ENCODE assay signal across 10 mouse cellular contexts in the genomic region with DNA sequence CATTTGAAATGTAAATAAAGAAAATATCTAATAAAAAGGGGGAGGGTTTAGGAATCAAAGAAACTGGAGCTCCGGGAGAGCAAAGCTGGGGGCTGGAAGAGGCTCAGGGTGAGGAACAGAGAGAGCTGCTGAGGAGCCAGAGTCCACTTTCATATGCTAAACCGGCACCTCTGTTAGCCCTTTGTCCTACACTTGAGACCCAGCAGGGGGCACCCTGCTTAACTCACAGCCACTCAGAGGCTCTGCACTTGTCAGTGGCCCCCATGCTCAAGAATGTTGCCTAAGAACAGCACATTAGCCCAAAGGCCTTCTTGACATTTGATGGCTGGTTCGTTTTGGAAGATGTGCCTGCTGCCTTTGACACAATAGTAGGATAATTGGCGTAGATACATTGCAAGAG.
DNase-seq lines count a peak whose midpoint lies in the region; ATAC-seq and TF ChIP-seq lines count a peak whose summit lies in the region.
"Had no signal": no experiment of that assay in that cellular context is flagged by ENCODE, and none has a peak within 500 bp of the region (broad histone marks: within the 10 kb centered on the region; RNA-seq: fewer than 3 reads in every experiment).

No protein-coding gene starts in this region.

- H3K4me2 ChIP-seq in kidney, embryonic 16.5 days (replicated peaks; ENCODE audit: low read depth, low read length) = no peak overlapping the region
- H3K4me2 ChIP-seq: limb, embryonic 15.5 days had no signal

- no peaks in the 10 kb centered on the region for H3K27me3 ChIP-seq in kidney, adult 2 months (replicated peaks; ENCODE audit: control insufficient read depth, insufficient read depth, low read length)
- 0 out of 2 replicates have a peak, but pooled peaks cover 2% of the 10 kb centered on the region for H3K27me3 ChIP-seq in kidney, embryonic 16.5 days (ENCODE audit: insufficient read depth, low read length)
- H3K27me3 ChIP-seq in thymus, adult 2 months (ENCODE audit: control insufficient read depth, insufficient read depth, low read length) = no peaks in the 10 kb centered on the region
- H3K27me3 ChIP-seq: limb, embryonic 15.5 days had no signal

- H3K4me3 ChIP-seq in kidney, adult 2 months (ENCODE audit: insufficient read depth, low read depth, low read length) = no peak overlapping the region
- H3K4me3 ChIP-seq in kidney, embryonic 16.5 days (ENCODE audit: low read length) = no peak overlapping the region
- no peak overlapping the region for H3K4me3 ChIP-seq in thymus, adult 2 months (ENCODE audit: control insufficient read depth, insufficient read depth, low read length)
- H3K4me3 ChIP-seq: limb, embryonic 15.5 days had no signal

- peak; percentile 10 for DNase-seq in adrenal gland, postnatal 10 days
- no peak for DNase-seq in adrenal gland, adult 18-20 months (ENCODE audit: low spot score in 2 of 2)
- peak; percentile 21 for DNase-seq in kidney, adult 2 months
- DNase-seq in thymus, postnatal 4 days = peak; percentile 11
- no peak for DNase-seq in thymus, postnatal 0 days (ENCODE audit: low spot score)
- no peak for DNase-seq in gastrocnemius, postnatal 10 days
- DNase-seq in thymus, adult 2 months = no peak
- DNase-seq: B cell, adult 2 months had no signal

- no peak overlapping the region for H3K27ac ChIP-seq in kidney, adult 2 months (ENCODE audit: insufficient read depth, low read depth, low read length)
- no peak overlapping the region for H3K27ac ChIP-seq in kidney, embryonic 16.5 days (ENCODE audit: low read length)
- no peak overlapping the region for H3K27ac ChIP-seq in thymus, adult 2 months (ENCODE audit: control insufficient read depth, insufficient read depth, low read length)
- H3K27ac ChIP-seq: limb, embryonic 15.5 days had no signal

- 53% methylated on average over 4 of the region's 4 CpGs for WGBS in kidney, adult 2 months
- 40% methylated on average over 4 of the region's 4 CpGs for WGBS in kidney, embryonic 16.5 days
- 45% methylated on average over 4 of the region's 4 CpGs for WGBS in thymus, adult 2 months

- no peak for TF ChIP-seq POLR2A in kidney, adult 2 months (IDR thresholded peaks at IDR 0.05; ENCODE audit: low read depth, low read length)
- no peak for TF ChIP-seq POLR2A in thymus, adult 2 months (IDR thresholded peaks at IDR 0.05; ENCODE audit: control insufficient read depth, extremely low read depth, insufficient read depth, low read length, poor library complexity)

- no peaks in the 10 kb centered on the region for H3K9me3 ChIP-seq in kidney, embryonic 16.5 days (ENCODE audit: low read length)
- H3K9me3 ChIP-seq: limb, embryonic 15.5 days had no signal

- no peak; the same call in 1 of the 2 replicates for TF ChIP-seq CTCF in kidney, adult 2 months (conservative IDR thresholded peaks at IDR 0.05; ENCODE audit: insufficient read depth, insufficient read length, low read depth, low read length)
- TF ChIP-seq CTCF in thymus, adult 2 months (IDR thresholded peaks at IDR 0.05; ENCODE audit: borderline replicate concordance, control insufficient read depth, extremely low read depth, insufficient read depth, low read length, poor library complexity) = no peak

- H3K9ac ChIP-seq in kidney, embryonic 16.5 days (replicated peaks; ENCODE audit: low read length) = no peak overlapping the region
- H3K9ac ChIP-seq: limb, embryonic 15.5 days had no signal

- H3K36me3 ChIP-seq in kidney, adult 2 months (ENCODE audit: control insufficient read depth, insufficient read depth, low read length) = no peaks in the 10 kb centered on the region
- no peaks in the 10 kb centered on the region for H3K36me3 ChIP-seq in kidney, embryonic 16.5 days (ENCODE audit: insufficient read depth, low read length)
- H3K36me3 ChIP-seq in thymus, adult 2 months (ENCODE audit: control insufficient read depth, insufficient read depth, low read length) = no peaks in the 10 kb centered on the region
- H3K36me3 ChIP-seq: limb, embryonic 15.5 days had no signal

- no peaks in the 10 kb centered on the region for H3K4me1 ChIP-seq in kidney, adult 2 months (ENCODE audit: control insufficient read depth, insufficient read depth, low read length)
- H3K4me1 ChIP-seq in kidney, embryonic 16.5 days (ENCODE audit: insufficient read depth, low read length) = peaks cover 3% of the 10 kb centered on the region; the same call in 1 of the 2 replicates
- H3K4me1 ChIP-seq in thymus, adult 2 months (replicated peaks; ENCODE audit: control insufficient read depth, insufficient read depth, low read length) = no peaks in the 10 kb centered on the region
- H3K4me1 ChIP-seq: limb, embryonic 15.5 days had no signal

- no peak for ATAC-seq in kidney, embryonic 16.5 days (ENCODE audit: low FRiP score, low TSS enrichment)

Comparison
In these comparisons a context has a peak if more than half of its experiments do, and no peak if none do; other contexts are left out.
1. DNase-seq: peak in adrenal gland, postnatal 10 days (single experiment), kidney, adult 2 months (single experiment) and thymus, postnatal 4 days (single experiment); none in adrenal gland, adult 18-20 months (0 of 2), thymus, postnatal 0 days (single experiment), gastrocnemius, postnatal 10 days (single experiment) and thymus, adult 2 months (single experiment).